Mouse (Mus musculus) embryonic facial prominence, embryonic 14.5 days (tissue): Measurements from ENCODE around the gene Vmn1r14. TPM values are rescaled to one million over a fixed set of nuclear protein-coding genes. Genes with fewer than 3 reads are reported as not detected.
"Not testable (repeated sequence)": the region's sequence is repeated elsewhere in the genome, so short reads cannot be mapped to it uniquely, and the experiment has no call there.

ENCODE experiments used
- ATAC-seq: fragments of 200-750 bp; cut with Nextera tagmentation; 2 replicates; pipeline ENCODE4 v1.8.0; 2017; ENCODE audit warnings: low read depth, moderate number of reproducible peaks, moderate TSS enrichment
- DNase-seq: peaks from one replicate; pipeline ENCODE4 v3.0.0-alpha.2; 2015; ENCODE audit warnings: low spot score
- H3K27ac ChIP-seq: fragments of 300-500 bp; sonication (generic); replicated peaks from 2 replicates; pipeline ENCODE4 v1.5.1; 2014; ENCODE audit warnings: low read depth, mild to moderate bottlenecking, low read length, moderate library complexity
- H3K27me3 ChIP-seq: fragments of 300-500 bp; sonication (generic); replicated peaks from 2 replicates; pipeline ENCODE4 v1.6.1; 2014; ENCODE audit warnings: low read length; ENCODE audit not compliant: control insufficient read depth, insufficient read depth
- H3K36me3 ChIP-seq: fragments of 300-500 bp; sonication (generic); 2 replicates; pipeline ENCODE4 v1.6.1; 2014; ENCODE audit warnings: low read length, mixed read lengths; ENCODE audit not compliant: control insufficient read depth, insufficient read depth
- H3K4me1 ChIP-seq: fragments of 300-500 bp; sonication (generic); 2 replicates; pipeline ENCODE4 v1.6.1; 2014; ENCODE audit warnings: antibody characterized with exemption, low read length; ENCODE audit not compliant: control insufficient read depth, insufficient read depth
- H3K4me2 ChIP-seq: fragments of 300-500 bp; sonication (generic); 2 replicates; pipeline ENCODE4 v1.6.1; 2014; ENCODE audit warnings: low read depth, mild to moderate bottlenecking, low read length, moderate library complexity, mixed read lengths
- H3K4me3 ChIP-seq: fragments of 300-500 bp; sonication (generic); 2 replicates; pipeline ENCODE4 v1.5.1; 2014; ENCODE audit warnings: low read depth, mild to moderate bottlenecking, low read length
- H3K9ac ChIP-seq: fragments of 300-500 bp; sonication (generic); 2 replicates; pipeline ENCODE4 v1.6.1; 2014; ENCODE audit warnings: low read depth, mild to moderate bottlenecking, low read length, moderate library complexity, mixed read lengths
- H3K9me3 ChIP-seq: fragments of 300-500 bp; sonication (generic); 2 replicates; pipeline ENCODE4 v1.6.1; 2016; ENCODE audit warnings: low read length; ENCODE audit not compliant: control insufficient read depth
- WGBS: fragments of 180-500 bp; shearing (Covaris S2); extraction: QIAGEN DNeasy Blood & Tissue Kit; methylation state at CpG from one replicate; pipeline ENCODE4 v1.1.7; 2014; 5-methylcytosine and 5-hydroxymethylcytosine counted together
- polyA plus RNA-seq: library from polyadenylated mRNA; unstranded; fragments of >200 nt; fragmentation: Nextera tagmentation; extraction: Ambion mirVana; gene quantifications from 2 replicates; pipeline ENCODE4 v1.2.1, GENCODE M21; 2014

Vmn1r14 gene
- polyA plus RNA-seq = not detected in 2 replicates

- Histone ChIP-seq H3K27ac (no peak within 1 kb of the TSS), H3K9ac (no peak within 1 kb of the TSS), H3K4me3 (no peak within 1 kb of the TSS), H3K4me1 (no peaks in the 10 kb centered on the region), H3K4me2 (no peak within 1 kb of the TSS), H3K9me3 (no peaks in the 10 kb centered on the region), H3K36me3 (no peaks in the 10 kb centered on the region), H3K27me3 (no peaks in the 10 kb centered on the region)
- no peak for DNase-seq
- WGBS = 90% methylated on average over 3 of the region's 3 CpGs
- ATAC-seq = no peak
Measured at GRCm38 (mm10) chr6:57231386-57231785, at the start of gene Vmn1r14. TSS of gene Vmn1r14 (plus strand) at chr6:57231686.

GRCm38 (mm10) chr6:57190016-57190415, 41.5 kb upstream of the Vmn1r14 start:
- H3K9ac ChIP-seq, H3K36me3 ChIP-seq, H3K27me3 ChIP-seq, H3K9me3 ChIP-seq, DNase-seq, ATAC-seq, H3K27ac ChIP-seq, H3K4me1 ChIP-seq, H3K4me2 ChIP-seq, H3K4me3 ChIP-seq: not testable (repeated sequence)
- WGBS = 58% methylated on average over 3 of the region's 3 CpGs

- H3K4me1 ChIP-seq, ATAC-seq: not testable (repeated sequence)
- WGBS = 78% methylated on average over 1 of the region's 1 CpGs
Measured at GRCm38 (mm10) chr6:57202990-57203389, 28.5 kb upstream of the Vmn1r14 start, which contains the start of gene Vmn1r13. TSS of gene Vmn1r13 (plus strand) at chr6:57203290.

GRCm38 (mm10) chr6:57257652-57258051, 26.2 kb downstream of the Vmn1r14 start, which contains the start of gene Vmn1r15:
TSS of gene Vmn1r15 (plus strand) at chr6:57257952.
- H3K9ac ChIP-seq = no peak within 1 kb of the TSS
- H3K9me3 ChIP-seq = no peaks in the 10 kb centered on the region
- DNase-seq = no peak
- H3K36me3 ChIP-seq = no peaks in the 10 kb centered on the region
- H3K27me3 ChIP-seq = no peaks in the 10 kb centered on the region
- H3K4me3 ChIP-seq = no peak within 1 kb of the TSS
- no peak within 1 kb of the TSS for H3K4me2 ChIP-seq
- no peak within 1 kb of the TSS for H3K27ac ChIP-seq
- ATAC-seq = no peak
- no peaks in the 10 kb centered on the region for H3K4me1 ChIP-seq
- WGBS = 66% methylated on average over 1 of the region's 1 CpGs

More at GRCm38 (mm10) chr6:57202990-57203389, 28.5 kb upstream of the Vmn1r14 start, which contains the start of gene Vmn1r13:
- not testable (repeated sequence) for H3K9ac ChIP-seq, DNase-seq, H3K27me3 ChIP-seq, H3K9me3 ChIP-seq, H3K36me3 ChIP-seq, H3K27ac ChIP-seq, H3K4me2 ChIP-seq, H3K4me3 ChIP-seq

- Histone ChIP-seq H3K27me3 (no peaks in the 10 kb centered on the region), H3K4me2 (no peak overlapping the region), H3K4me1 (no peaks in the 10 kb centered on the region), H3K4me3 (no peak overlapping the region), H3K9ac (no peak overlapping the region), H3K36me3 (no peaks in the 10 kb centered on the region), H3K27ac (no peak overlapping the region), H3K9me3 (no peaks in the 10 kb centered on the region)
- DNase-seq (no peak), ATAC-seq (no peak)
- WGBS = 93% methylated on average over 2 of the region's 2 CpGs
Measured at GRCm38 (mm10) chr6:57260990-57261389, 29.5 kb downstream of the Vmn1r14 start.

- no peak overlapping the region for H3K4me2 ChIP-seq
- H3K9ac ChIP-seq = no peak overlapping the region
- no peaks in the 10 kb centered on the region for H3K36me3 ChIP-seq
- H3K27me3 ChIP-seq = no peaks in the 10 kb centered on the region
- no peak overlapping the region for H3K4me3 ChIP-seq
- WGBS = 68% methylated on average over 3 of the region's 3 CpGs
- no peaks in the 10 kb centered on the region for H3K4me1 ChIP-seq
- DNase-seq (no peak), ATAC-seq (no peak)
- H3K9me3 ChIP-seq = no peaks in the 10 kb centered on the region
- no peak overlapping the region for H3K27ac ChIP-seq
Measured at GRCm38 (mm10) chr6:57271881-57272280, 40.4 kb downstream of the Vmn1r14 start.

GRCm38 (mm10) chr6:57272517-57272916, 41.0 kb downstream of the Vmn1r14 start:
- H3K4me1 ChIP-seq = no peaks in the 10 kb centered on the region
- no peak overlapping the region for H3K27ac ChIP-seq
- no peak overlapping the region for H3K9ac ChIP-seq
- H3K36me3 ChIP-seq = no peaks in the 10 kb centered on the region
- H3K27me3 ChIP-seq = no peaks in the 10 kb centered on the region
- no peak overlapping the region for H3K4me3 ChIP-seq
- no peak for ATAC-seq
- DNase-seq = no peak
- no peak overlapping the region for H3K4me2 ChIP-seq
- no peaks in the 10 kb centered on the region for H3K9me3 ChIP-seq

GRCm38 (mm10) chr6:57278952-57279351, 47.5 kb downstream of the Vmn1r14 start:
- no peaks in the 10 kb centered on the region for H3K27me3 ChIP-seq
- no peaks in the 10 kb centered on the region for H3K4me1 ChIP-seq
- H3K27ac ChIP-seq = no peak overlapping the region
- no peaks in the 10 kb centered on the region for H3K9me3 ChIP-seq
- H3K9ac ChIP-seq = no peak overlapping the region
- no peak overlapping the region for H3K4me2 ChIP-seq
- H3K36me3 ChIP-seq = no peaks in the 10 kb centered on the region
- no peak for DNase-seq
- ATAC-seq = no peak
- no peak overlapping the region for H3K4me3 ChIP-seq
